19 mouse cellular contexts compared by ENCODE assay signal in genomic region chr7:114912109-114912508, GRCm38 (mm10).
A peak's percentile ranks its signal among the peaks of the same experiment; 100 is the strongest.
DNase-seq lines count a peak whose midpoint lies in the region; ATAC-seq lines count a peak whose summit lies in the region.
"Had no signal": no experiment of that assay in that cellular context is flagged by ENCODE, and none has a peak within 500 bp of the region (broad histone marks: within the 10 kb centered on the region; RNA-seq: fewer than 3 reads in every experiment).

No protein-coding gene starts in this region.

- DNase-seq in heart, adult 11 months = peak; percentile 29
- DNase-seq in heart, postnatal 4 days = no peak
- DNase-seq in brain, embryonic 18.5 days (ENCODE audit: low read depth, low spot score) = peak; percentile 10
- DNase-seq: adrenal gland, adult 2 months; adrenal gland, postnatal 25 days; cerebellum, adult 11-12 months; cerebellum, adult 9-11 months; cerebellum, postnatal 36 days; gastrocnemius, postnatal 36 days; heart, adult 18-20 months; heart, postnatal 10 days; kidney, adult 2 months had no signal

- no peak overlapping the region for H3K27ac ChIP-seq in forebrain, embryonic 16.5 days (ENCODE audit: low read length)
- H3K27ac ChIP-seq in hindbrain, embryonic 13.5 days = no peak overlapping the region
- H3K27ac ChIP-seq: embryonic facial prominence, embryonic 13.5 days; heart, embryonic 10.5 days; hindbrain, embryonic 15.5 days had no signal

- H3K4me1 ChIP-seq in forebrain, embryonic 16.5 days (replicated peaks; ENCODE audit: control insufficient read depth, insufficient read depth, low read length) = 0 out of 2 replicates have a peak, but pooled peaks cover 2% of the 10 kb centered on the region
- no peaks in the 10 kb centered on the region for H3K4me1 ChIP-seq in hindbrain, embryonic 13.5 days (replicated peaks)
- H3K4me1 ChIP-seq: embryonic facial prominence, embryonic 13.5 days; heart, embryonic 10.5 days had no signal

- H3K9me3 ChIP-seq in forebrain, embryonic 16.5 days (ENCODE audit: control insufficient read depth, low read length) = peaks cover 5% of the 10 kb centered on the region
- 0 out of 2 replicates have a peak, but pooled peaks cover 6% of the 10 kb centered on the region for H3K9me3 ChIP-seq in hindbrain, embryonic 13.5 days
- H3K9me3 ChIP-seq: embryonic facial prominence, embryonic 13.5 days had no signal

- H3K27me3 ChIP-seq in forebrain, embryonic 16.5 days (replicated peaks; ENCODE audit: control insufficient read depth, insufficient read depth, low read length) = peaks cover 12% of the 10 kb centered on the region
- H3K27me3 ChIP-seq in hindbrain, embryonic 13.5 days = no peaks in the 10 kb centered on the region
- H3K27me3 ChIP-seq: embryonic facial prominence, embryonic 13.5 days; hindbrain, embryonic 15.5 days had no signal

- H3K36me3 ChIP-seq in forebrain, embryonic 16.5 days (ENCODE audit: control insufficient read depth, insufficient read depth) = no peaks in the 10 kb centered on the region
- no peaks in the 10 kb centered on the region for H3K36me3 ChIP-seq in hindbrain, embryonic 13.5 days
- H3K36me3 ChIP-seq: embryonic facial prominence, embryonic 13.5 days; heart, embryonic 10.5 days; hindbrain, embryonic 15.5 days had no signal

- peak; percentile 65 for ATAC-seq in forebrain, embryonic 16.5 days
- ATAC-seq in hindbrain, embryonic 13.5 days (ENCODE audit: low FRiP score) = no peak
- no peak for ATAC-seq in megakaryocyte progenitor cell, adult 5-6 weeks (replicated peaks; ENCODE audit: poor library complexity)
- ATAC-seq: intestine, embryonic 16.5 days had no signal

- H3K9ac ChIP-seq in forebrain, embryonic 16.5 days (replicated peaks; ENCODE audit: low read depth, low read length) = no peak overlapping the region
- no peak overlapping the region for H3K9ac ChIP-seq in hindbrain, embryonic 13.5 days
- H3K9ac ChIP-seq: embryonic facial prominence, embryonic 13.5 days; hindbrain, embryonic 15.5 days had no signal

- WGBS in forebrain, embryonic 16.5 days = 17% methylated on average over 3 of the region's 3 CpGs
- WGBS in hindbrain, embryonic 13.5 days = 74% methylated on average over 3 of the region's 3 CpGs

- no peak overlapping the region for H3K4me3 ChIP-seq in forebrain, embryonic 16.5 days (replicated peaks; ENCODE audit: low read length)
- no peak overlapping the region for H3K4me3 ChIP-seq in hindbrain, embryonic 13.5 days
- H3K4me3 ChIP-seq: embryonic facial prominence, embryonic 13.5 days; heart, embryonic 10.5 days; hindbrain, embryonic 15.5 days had no signal

- H3K4me2 ChIP-seq in forebrain, embryonic 16.5 days (ENCODE audit: low read length) = no peak overlapping the region
- no peak overlapping the region for H3K4me2 ChIP-seq in hindbrain, embryonic 13.5 days
- H3K4me2 ChIP-seq: embryonic facial prominence, embryonic 13.5 days; hindbrain, embryonic 15.5 days had no signal
